Mouse (Mus musculus): Measurements from ENCODE around the gene Dlk1. TPM values are rescaled to one million over a fixed set of nuclear protein-coding genes. Genes with fewer than 3 reads are reported as not detected.
A peak's percentile ranks its signal among the peaks of the same experiment; 100 is the strongest.

Dlk1 gene
- polyA plus RNA-seq, 1 experiment from 2014 or later: 191 TPM

DNA sequence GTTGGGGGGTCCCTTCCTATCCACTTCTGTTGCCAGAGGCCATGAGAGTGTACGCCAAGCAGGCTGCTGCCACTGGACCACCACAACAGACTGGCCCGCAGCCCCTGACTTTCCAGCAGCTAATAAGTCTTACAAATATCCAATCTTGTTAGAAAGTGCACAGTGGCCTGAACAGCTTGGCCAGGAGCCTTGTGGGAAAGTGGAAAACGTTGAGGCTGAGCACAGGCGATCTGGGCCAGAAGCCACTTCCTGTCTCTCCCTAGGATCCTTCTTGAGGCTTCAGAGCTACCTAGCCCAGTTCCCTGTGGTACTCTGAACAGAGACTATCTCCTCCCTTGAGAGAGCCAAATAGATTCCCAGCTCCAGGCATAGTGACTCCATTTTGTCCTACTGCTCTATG is 39.3 kb upstream of the Dlk1 start:
- H3K36me3 ChIP-seq (ENCODE audit: control insufficient read depth, insufficient read depth, low read length): no peaks in the 10 kb centered on the region
- H3K4me1 ChIP-seq (replicated peaks; ENCODE audit: control insufficient read depth, insufficient read depth, low read length): peaks cover 5% of the 10 kb centered on the region; the same call in 1 of the 2 replicates
- H3K4me3 ChIP-seq (ENCODE audit: low read depth, low read length): no peak overlapping the region
- no peaks in the 10 kb centered on the region for H3K9me3 ChIP-seq (ENCODE audit: control insufficient read depth, low read length)
- H3K4me2 ChIP-seq (ENCODE audit: low read depth, low read length, severe bottlenecking): no peak overlapping the region
- no peak overlapping the region for H3K9ac ChIP-seq (ENCODE audit: low read length)
- WGBS: 84% methylated on average over 4 of the region's 4 CpGs
- H3K27me3 ChIP-seq (ENCODE audit: control insufficient read depth, insufficient read depth, low read length): no peaks in the 10 kb centered on the region
- no peak overlapping the region for H3K27ac ChIP-seq (ENCODE audit: low read depth, low read length)
- ATAC-seq (replicated peaks; ENCODE audit: low FRiP score) (no peak), DNase-seq (ENCODE audit: low spot score) (no peak)

DNA sequence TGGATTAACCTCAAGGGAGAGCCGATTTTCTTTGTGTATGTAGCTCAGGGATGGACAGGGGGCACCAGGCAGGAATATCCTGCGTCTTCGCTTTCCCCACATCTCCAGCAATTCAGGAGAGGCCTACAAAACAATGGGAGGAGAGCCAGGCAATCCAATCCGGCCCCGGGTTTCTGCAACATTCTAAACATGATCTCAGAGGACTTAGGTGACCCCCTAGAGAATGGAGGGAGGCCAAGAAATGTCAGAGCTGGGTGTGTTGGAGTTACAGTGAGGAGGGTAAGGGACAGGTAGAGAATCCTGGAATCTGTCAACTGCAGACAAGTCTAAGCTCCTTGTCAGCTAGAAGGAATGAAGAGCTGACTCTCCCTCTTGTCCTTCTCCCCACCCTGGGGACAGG is 35.9 kb upstream of the Dlk1 start:
- H3K4me1 ChIP-seq (replicated peaks; ENCODE audit: control insufficient read depth, insufficient read depth, low read length): peaks cover 3% of the 10 kb centered on the region; the same call in 1 of the 2 replicates
- no peak overlapping the region for H3K4me2 ChIP-seq (ENCODE audit: low read depth, low read length, severe bottlenecking)
- no peak overlapping the region for H3K9ac ChIP-seq (ENCODE audit: low read length)
- no peaks in the 10 kb centered on the region for H3K27me3 ChIP-seq (ENCODE audit: control insufficient read depth, insufficient read depth, low read length)
- 88% methylated on average over 5 of the region's 5 CpGs for WGBS
- H3K36me3 ChIP-seq (ENCODE audit: control insufficient read depth, insufficient read depth, low read length): no peaks in the 10 kb centered on the region
- no peak for ATAC-seq (replicated peaks; ENCODE audit: low FRiP score)
- no peak overlapping the region for H3K27ac ChIP-seq (ENCODE audit: low read depth, low read length)
- H3K4me3 ChIP-seq (ENCODE audit: low read depth, low read length): no peak overlapping the region
- no peaks in the 10 kb centered on the region for H3K9me3 ChIP-seq (ENCODE audit: control insufficient read depth, low read length)
- no peak for DNase-seq (ENCODE audit: low spot score)

DNA sequence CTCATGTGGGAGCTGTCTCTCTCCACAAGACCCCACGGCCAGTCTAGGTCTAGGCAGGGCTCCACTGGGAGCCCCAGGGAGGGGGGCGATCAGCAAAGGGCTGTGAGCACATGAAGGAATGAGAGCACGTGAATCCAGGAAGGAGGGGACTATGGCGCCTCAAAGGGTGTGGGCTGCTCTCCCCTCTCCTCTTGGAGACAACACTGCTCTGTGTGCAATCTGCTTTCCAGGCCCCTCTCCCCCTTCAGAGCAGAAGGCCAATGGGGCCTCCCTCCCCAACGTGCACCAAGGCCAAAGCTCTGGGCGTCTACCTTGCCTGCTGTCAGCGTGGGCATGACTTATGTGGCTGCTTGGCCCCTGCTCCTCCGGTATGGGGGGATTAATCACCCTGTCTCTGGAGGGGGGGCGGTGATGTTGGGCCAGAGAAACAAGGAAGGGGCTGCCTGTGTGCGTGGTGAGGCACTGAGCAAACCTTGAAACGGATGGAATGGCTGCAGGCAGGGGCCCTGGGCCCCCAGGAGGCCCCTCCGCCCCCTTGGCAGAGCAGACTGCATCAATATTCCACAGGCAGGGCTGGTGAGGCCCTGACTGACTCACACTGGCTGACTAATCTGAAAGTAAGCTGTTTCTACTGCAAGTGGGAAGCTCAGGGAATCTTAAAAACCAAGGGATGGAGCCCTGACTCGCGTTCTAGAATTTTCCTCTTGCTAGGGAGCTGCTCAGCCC is 35.0 kb upstream of the Dlk1 start:
- WGBS: 63% methylated on average over 14 of the region's 14 CpGs
- Histone ChIP-seq H3K4me2 (ENCODE audit: low read depth, low read length, severe bottlenecking) (no peak overlapping the region), H3K9ac (ENCODE audit: low read length) (0 out of 2 replicates have a peak overlapping the region, but pooled peaks have one; percentile 8), H3K4me1 (replicated peaks; ENCODE audit: control insufficient read depth, insufficient read depth, low read length) (no peaks in the 10 kb centered on the region; the same call in 1 of the 2 replicates), H3K27me3 (ENCODE audit: control insufficient read depth, insufficient read depth, low read length) (no peaks in the 10 kb centered on the region), H3K9me3 (ENCODE audit: control insufficient read depth, low read length) (no peaks in the 10 kb centered on the region), H3K36me3 (ENCODE audit: control insufficient read depth, insufficient read depth, low read length) (no peaks in the 10 kb centered on the region), H3K27ac (ENCODE audit: low read depth, low read length) (no peak overlapping the region), H3K4me3 (ENCODE audit: low read depth, low read length) (no peak overlapping the region)
- DNase-seq (ENCODE audit: low spot score) (no peak), ATAC-seq (replicated peaks; ENCODE audit: low FRiP score) (peak; percentile 39)

DNA sequence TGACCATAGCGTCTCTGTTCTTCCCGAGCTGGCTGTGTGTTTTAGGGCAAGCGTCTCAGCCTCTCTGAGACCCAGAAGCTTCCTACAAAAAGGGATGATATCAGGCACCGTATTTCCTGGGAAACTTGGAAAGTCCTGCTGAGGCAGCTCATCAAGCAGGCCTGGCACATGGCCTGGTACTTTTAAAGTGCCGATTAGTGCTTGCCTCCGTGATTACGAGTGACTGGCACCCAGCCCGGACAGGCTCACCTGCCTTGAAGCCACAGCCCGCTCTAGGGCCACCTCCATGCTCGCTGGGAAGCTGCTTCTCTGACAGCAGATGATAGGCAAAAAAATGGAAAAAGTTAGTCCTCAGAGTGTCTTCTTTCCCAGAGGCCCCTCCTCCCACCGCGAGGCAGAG is 32.6 kb upstream of the Dlk1 start:
- H3K9me3 ChIP-seq (ENCODE audit: control insufficient read depth, low read length): no peaks in the 10 kb centered on the region
- H3K4me2 ChIP-seq (ENCODE audit: low read depth, low read length, severe bottlenecking): no peak overlapping the region
- no peak overlapping the region for H3K27ac ChIP-seq (ENCODE audit: low read depth, low read length)
- no peak overlapping the region for H3K4me3 ChIP-seq (ENCODE audit: low read depth, low read length)
- 87% methylated on average over 12 of the region's 12 CpGs for WGBS
- no peak for DNase-seq (ENCODE audit: low spot score)
- no peak overlapping the region for H3K9ac ChIP-seq (ENCODE audit: low read length)
- H3K27me3 ChIP-seq (ENCODE audit: control insufficient read depth, insufficient read depth, low read length): no peaks in the 10 kb centered on the region
- peaks cover 6% of the 10 kb centered on the region; the same call in 1 of the 2 replicates for H3K4me1 ChIP-seq (replicated peaks; ENCODE audit: control insufficient read depth, insufficient read depth, low read length)
- no peaks in the 10 kb centered on the region for H3K36me3 ChIP-seq (ENCODE audit: control insufficient read depth, insufficient read depth, low read length)
- no peak for ATAC-seq (replicated peaks; ENCODE audit: low FRiP score)

DNA sequence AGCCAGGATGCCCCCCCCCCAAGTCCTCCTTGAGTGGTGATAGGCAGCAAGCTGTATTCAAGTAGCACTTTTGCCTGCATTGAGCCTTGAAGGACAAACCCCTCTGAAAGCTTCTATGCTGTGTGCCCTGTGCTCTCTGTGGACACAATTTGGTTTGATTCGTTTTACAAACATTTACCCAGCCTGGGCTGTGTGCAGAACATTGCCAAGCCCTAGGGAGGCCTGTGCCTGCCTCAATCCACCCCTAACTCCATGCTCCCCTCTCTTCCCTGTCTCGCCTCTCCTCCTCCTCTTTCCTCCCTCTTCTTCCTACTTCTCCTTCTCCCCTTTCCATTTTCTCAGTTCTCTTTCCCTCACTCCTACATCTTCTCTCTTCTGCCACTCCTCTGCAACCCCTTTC is 29.5 kb upstream of the Dlk1 start:
- Histone ChIP-seq H3K4me3 (ENCODE audit: low read depth, low read length) (no peak overlapping the region), H3K27me3 (ENCODE audit: control insufficient read depth, insufficient read depth, low read length) (no peaks in the 10 kb centered on the region; the same call in 1 of the 2 replicates), H3K9me3 (ENCODE audit: control insufficient read depth, low read length) (no peaks in the 10 kb centered on the region), H3K4me2 (ENCODE audit: low read depth, low read length, severe bottlenecking) (no peak overlapping the region), H3K27ac (ENCODE audit: low read depth, low read length) (no peak overlapping the region), H3K4me1 (replicated peaks; ENCODE audit: control insufficient read depth, insufficient read depth, low read length) (peaks cover 7% of the 10 kb centered on the region; the same call in 1 of the 2 replicates), H3K9ac (ENCODE audit: low read length) (no peak overlapping the region), H3K36me3 (ENCODE audit: control insufficient read depth, insufficient read depth, low read length) (no peaks in the 10 kb centered on the region)
- ATAC-seq (replicated peaks; ENCODE audit: low FRiP score) (no peak), DNase-seq (ENCODE audit: low spot score) (no peak)
- WGBS: 32% methylated on average over 2 of the region's 2 CpGs

DNA sequence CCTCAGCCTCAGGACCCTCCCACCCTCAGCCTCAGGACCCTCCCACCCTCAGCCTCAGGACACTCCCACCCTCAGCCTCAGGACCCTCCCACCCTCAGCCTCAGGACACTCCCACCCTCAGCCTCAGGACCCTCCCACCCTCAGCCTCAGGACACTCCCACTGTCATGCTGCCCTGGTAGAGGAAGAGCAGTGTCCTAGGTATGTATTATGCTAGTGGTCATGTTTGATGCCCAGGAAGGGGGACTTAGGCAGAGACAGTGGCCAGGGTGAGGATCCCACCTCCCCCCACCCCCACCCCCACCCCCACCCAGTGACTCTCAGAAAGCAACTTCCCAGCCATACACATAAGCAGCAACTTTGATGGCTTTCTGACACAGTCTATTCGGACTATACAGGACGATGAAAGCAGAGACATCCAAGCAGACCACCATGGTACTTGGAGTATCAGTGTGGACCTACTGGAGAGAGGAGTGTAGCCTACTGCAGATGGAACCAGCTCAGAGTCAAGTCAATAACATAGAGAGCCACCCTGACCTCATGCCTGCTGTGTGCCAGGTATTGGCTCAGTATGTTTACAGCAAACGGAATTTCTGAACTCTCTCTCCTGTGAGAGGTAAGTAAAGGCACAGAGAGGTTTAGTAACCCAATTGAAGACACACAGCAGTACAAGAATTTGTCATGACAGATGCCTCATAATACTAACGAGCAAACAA is 28.8 kb upstream of the Dlk1 start:
- no peak for DNase-seq (ENCODE audit: low spot score)
- H3K36me3 ChIP-seq (ENCODE audit: control insufficient read depth, insufficient read depth, low read length): no peaks in the 10 kb centered on the region
- H3K9me3 ChIP-seq (ENCODE audit: control insufficient read depth, low read length): no peaks in the 10 kb centered on the region
- WGBS: 67% methylated on average over 4 of the region's 4 CpGs
- no peak overlapping the region for H3K9ac ChIP-seq (ENCODE audit: low read length)
- H3K27me3 ChIP-seq (ENCODE audit: control insufficient read depth, insufficient read depth, low read length): no peaks in the 10 kb centered on the region; the same call in 1 of the 2 replicates
- H3K27ac ChIP-seq (ENCODE audit: low read depth, low read length): no peak overlapping the region
- H3K4me1 ChIP-seq (replicated peaks; ENCODE audit: control insufficient read depth, insufficient read depth, low read length): peaks cover 7% of the 10 kb centered on the region; the same call in 1 of the 2 replicates
- no peak overlapping the region for H3K4me3 ChIP-seq (ENCODE audit: low read depth, low read length)
- H3K4me2 ChIP-seq (ENCODE audit: low read depth, low read length, severe bottlenecking): no peak overlapping the region
- 0 out of 2 replicates have a peak, but pooled peaks have one; percentile 24 for ATAC-seq (replicated peaks; ENCODE audit: low FRiP score)

DNA sequence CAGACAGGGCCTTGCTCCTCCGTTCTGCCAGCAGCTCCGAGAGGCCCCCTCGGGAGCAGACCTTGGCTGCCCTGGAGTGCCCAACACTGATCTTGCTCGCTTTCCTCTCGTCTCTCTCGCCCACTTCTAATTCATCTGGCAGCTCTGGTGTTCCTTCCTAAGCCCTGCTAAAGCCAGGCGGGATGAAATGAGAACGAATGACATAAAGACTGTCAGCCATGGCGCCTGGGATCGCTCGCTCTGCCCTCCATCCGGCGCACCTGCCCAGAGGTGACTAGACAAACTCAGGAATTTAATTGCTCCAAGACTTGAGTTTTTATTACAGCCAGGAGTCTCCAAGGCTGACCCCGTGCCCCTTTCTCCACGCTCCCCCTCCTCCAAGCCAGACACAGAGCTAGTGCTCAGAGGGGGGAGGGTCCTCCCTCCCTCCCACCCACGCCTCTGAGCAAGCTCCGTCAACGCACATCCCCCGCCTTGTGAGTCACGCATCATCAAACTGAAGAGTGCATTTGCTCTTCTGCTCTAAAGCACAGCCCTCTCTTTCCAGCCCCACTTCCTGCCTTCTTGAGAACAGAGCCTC is 27.8 kb upstream of the Dlk1 start:
- no peak overlapping the region; the same call in 1 of the 2 replicates for H3K9ac ChIP-seq (ENCODE audit: low read length)

DNA sequence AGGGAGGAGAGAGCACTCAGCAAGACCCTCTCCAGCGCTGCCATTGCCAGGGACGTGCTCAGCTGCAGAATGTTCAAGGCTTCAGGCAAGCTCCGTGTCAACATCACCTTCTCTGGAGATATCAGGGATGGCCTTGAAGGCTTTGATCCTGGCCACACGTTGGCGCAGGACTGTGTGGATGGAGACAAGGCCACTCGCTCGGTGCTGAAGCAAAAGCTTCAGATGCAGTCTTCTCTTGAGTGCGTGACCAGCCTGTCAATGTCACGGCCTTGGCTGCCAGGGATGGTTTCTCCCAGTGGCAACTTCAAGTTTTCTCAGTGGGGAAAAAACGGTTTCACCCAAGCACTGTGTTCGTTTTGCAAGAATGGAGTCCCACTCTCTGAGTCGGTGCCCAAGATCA is 26.6 kb upstream of the Dlk1 start:
- H3K36me3 ChIP-seq (ENCODE audit: control insufficient read depth, insufficient read depth, low read length): no peaks in the 10 kb centered on the region
- H3K4me2 ChIP-seq (ENCODE audit: low read depth, low read length, severe bottlenecking): no peak overlapping the region
- no peaks in the 10 kb centered on the region; the same call in 1 of the 2 replicates for H3K27me3 ChIP-seq (ENCODE audit: control insufficient read depth, insufficient read depth, low read length)
- peaks cover 7% of the 10 kb centered on the region; the same call in 1 of the 2 replicates for H3K4me1 ChIP-seq (replicated peaks; ENCODE audit: control insufficient read depth, insufficient read depth, low read length)
- no peak overlapping the region for H3K4me3 ChIP-seq (ENCODE audit: low read depth, low read length)
- no peaks in the 10 kb centered on the region for H3K9me3 ChIP-seq (ENCODE audit: control insufficient read depth, low read length)
- ATAC-seq (replicated peaks; ENCODE audit: low FRiP score) (no peak), DNase-seq (ENCODE audit: low spot score) (no peak)
- H3K9ac ChIP-seq (ENCODE audit: low read length): no peak overlapping the region
- WGBS: 88% methylated on average over 12 of the region's 12 CpGs
- no peak overlapping the region for H3K27ac ChIP-seq (ENCODE audit: low read depth, low read length)

More for the DNA sequence above, 27.8 kb upstream of the Dlk1 start:
- Histone ChIP-seq H3K4me2 (ENCODE audit: low read depth, low read length, severe bottlenecking) (peak overlapping the region; percentile 15; the same call in 1 of the 2 replicates), H3K27me3 (ENCODE audit: control insufficient read depth, insufficient read depth, low read length) (no peaks in the 10 kb centered on the region; the same call in 1 of the 2 replicates), H3K36me3 (ENCODE audit: control insufficient read depth, insufficient read depth, low read length) (no peaks in the 10 kb centered on the region), H3K27ac (ENCODE audit: low read depth, low read length) (no peak overlapping the region), H3K4me3 (ENCODE audit: low read depth, low read length) (no peak overlapping the region), H3K4me1 (replicated peaks; ENCODE audit: control insufficient read depth, insufficient read depth, low read length) (peaks cover 7% of the 10 kb centered on the region; the same call in 1 of the 2 replicates), H3K9me3 (ENCODE audit: control insufficient read depth, low read length) (no peaks in the 10 kb centered on the region)
- ATAC-seq (replicated peaks; ENCODE audit: low FRiP score): no peak
- DNase-seq (ENCODE audit: low spot score): no peak
- 22% methylated on average over 20 of the region's 20 CpGs for WGBS

Measured in forebrain, embryonic 11.5 days (tissue).